Mouse (Mus musculus) ovary, postnatal 10 days (tissue): ENCODE results near the gene Gpr173.
A peak's percentile ranks its signal among the peaks of the same experiment; 100 is the strongest.
"Not testable (repeated sequence)": the region's sequence is repeated elsewhere in the genome, so short reads cannot be mapped to it uniquely, and the experiment has no call there.

Experiments used
- DNase-seq: peaks from one replicate; pipeline ENCODE4 v3.0.0; 2022; ENCODE audit warnings: low spot score

Gene Gpr173

DNA sequence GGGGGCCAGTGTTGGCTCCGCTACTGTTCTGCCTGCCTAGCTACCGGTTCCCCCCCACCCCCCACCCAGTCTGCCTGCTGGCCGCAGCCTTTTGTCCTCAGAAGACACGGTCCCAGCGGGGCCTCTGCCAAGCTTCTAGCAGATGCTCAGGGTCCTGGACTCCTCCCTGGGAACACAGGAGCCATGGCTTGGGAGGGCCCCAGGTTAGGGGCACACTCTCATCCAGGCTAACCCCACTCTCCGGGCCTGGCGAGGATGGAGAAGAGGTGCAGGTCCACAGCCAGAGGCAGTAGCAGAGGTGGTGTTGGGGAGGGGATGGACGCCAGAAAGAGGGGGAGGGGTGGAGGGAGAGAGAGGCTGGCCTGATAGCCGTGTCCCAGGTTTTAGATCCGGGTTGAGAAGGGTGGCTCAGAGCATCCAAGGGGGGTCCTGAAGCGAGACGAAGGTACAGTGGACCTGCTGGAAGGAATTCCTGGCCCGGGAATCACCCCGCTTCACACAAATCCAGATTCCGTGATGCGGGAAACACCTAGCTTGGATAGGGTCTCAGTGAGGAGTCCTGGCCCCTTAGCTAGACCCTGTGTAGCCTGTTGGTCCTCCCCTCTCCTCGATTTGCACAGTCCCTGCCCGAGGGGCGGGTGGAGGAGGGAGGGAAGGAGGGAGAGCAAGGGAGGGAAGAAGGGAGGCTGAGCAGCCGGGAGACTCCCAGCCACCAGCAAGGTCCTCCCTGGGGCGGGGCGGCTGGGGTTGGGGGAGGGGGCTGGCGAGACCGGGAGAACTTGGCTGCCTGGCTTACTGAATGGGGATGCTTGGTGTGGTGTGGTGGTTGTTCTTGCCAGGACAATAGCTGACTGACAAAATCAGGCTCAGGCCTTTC, at the start of gene Gpr173:
Gpr173 (minus strand) TSS at position 308 of the 877 bp plus-strand sequence.
- peak; percentile 24 for DNase-seq

DNA sequence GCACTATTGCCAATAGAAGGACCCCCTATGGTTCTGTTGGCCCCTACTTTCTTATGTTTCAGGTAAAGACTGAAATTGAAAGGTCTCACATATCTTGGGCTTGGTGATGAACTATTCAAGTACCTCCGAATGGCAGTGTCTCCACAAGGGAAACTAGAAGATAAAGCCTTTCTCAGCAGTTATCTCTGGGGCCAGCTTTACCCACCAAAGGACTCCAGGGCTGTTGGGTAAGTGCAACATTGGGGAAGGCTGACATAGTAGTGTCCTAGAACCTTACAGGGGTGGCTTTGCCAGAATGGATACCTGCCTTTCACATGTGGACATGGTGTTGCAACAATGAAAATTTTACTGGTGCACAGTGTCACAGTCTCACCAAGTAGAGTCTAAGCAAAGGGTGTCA, 34.7 kb upstream of the Gpr173 start:
- no peak for DNase-seq

DNA sequence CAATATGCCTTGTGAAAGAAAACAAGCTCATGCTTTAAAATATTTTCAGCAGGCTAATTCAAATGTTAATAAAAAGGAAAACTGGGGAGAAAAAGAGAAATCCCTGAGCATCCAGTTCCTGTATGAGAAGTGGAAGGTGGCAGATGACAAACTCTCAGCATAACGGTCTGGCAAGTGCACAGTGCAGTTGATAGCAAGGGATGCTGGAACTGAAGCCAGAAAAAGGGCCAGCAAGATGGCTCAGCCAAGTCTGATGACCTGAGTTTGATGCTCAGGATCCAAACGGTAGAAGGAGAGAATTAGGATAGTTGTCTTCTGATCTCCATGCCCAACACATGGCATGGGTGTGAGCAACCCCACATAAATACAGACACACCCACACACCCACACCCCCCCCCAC, 31.6 kb upstream of the Gpr173 start:
- no peak for DNase-seq

DNA sequence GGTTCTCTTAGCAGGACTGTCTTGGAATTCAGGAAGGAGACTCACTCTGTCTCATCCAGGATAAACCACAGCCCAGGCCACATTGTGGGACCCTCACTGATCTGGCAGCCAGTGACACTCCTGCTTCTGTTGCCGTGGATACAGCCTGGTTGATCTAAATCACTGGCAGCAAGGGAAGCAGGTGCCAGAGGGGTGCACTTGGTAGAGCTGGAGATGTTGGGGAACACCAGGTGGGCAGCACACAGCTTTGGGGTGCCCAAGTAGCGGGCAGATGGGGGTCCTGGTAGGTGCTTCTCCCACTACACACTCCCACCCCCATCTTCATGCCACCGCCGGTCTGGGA, 479 bp downstream of the Gpr173 start:
- no peak for DNase-seq

DNA sequence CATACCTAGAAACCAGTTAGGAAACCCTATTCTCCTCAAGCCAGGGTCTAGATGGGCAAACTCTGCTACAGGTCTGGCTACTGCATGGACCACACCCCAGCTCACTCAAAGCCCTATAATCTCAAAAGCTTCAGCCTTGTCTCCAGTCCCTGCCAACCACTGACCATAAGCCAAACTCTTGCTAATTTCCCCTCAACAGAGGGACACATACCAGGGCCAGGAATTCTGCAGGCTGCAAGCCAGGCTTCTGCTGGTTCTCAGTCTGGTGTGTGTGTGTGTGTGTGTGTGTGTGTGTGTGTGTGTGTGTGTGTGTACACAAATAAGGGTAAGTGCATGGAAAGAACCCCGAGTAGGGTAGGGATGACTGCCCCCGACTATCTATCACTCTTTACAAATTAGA, 2.1 kb downstream of the Gpr173 start:
- DNase-seq: no peak

DNA sequence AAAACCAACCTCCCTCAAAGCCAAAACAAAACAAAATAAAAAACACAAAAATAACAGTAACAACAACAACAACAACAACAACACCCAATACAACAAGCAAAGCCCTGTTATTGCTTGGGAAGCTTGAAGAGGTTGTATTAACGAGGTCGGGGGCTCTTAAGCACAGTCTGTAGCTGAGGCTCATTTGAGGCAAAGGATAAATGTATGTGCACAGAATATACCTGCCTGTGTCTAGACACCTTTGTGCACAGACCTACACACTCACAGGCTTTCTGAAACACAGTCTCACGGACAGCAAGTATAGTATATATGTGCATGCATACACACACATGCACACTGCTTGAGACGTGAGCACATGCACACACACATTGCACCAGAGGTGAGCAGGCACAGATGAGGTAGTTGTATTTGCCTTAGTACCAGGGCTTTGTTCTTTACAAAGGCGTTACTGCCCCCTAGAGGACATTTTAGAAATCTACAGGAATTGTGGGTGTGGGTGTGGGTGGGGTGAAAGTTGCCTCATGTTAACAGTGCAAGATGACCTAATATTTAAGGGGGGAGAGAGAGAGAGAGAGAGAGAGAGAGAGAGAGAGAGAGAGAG, 15.9 kb downstream of the Gpr173 start:
- DNase-seq: no peak

DNA sequence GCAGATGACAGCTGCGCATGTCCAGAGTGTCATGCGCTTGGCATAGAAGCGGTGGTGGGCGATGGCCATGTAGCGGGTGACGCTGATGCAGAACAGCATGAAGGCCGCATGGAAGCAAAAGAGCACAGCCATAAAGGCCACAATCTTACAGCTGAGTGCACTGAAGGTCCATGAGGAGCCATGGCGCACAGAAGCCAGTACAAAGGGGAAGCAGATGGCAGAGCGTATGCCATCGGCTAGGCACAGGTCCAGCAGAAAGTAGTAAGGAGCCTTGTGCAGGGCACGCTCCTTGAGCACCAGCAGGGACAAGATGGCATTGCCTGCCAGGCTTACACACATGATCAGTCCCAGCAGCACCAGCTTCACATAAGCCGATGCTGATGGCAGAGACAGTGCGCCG, 21.5 kb downstream of the Gpr173 start:
- no peak for DNase-seq

DNA sequence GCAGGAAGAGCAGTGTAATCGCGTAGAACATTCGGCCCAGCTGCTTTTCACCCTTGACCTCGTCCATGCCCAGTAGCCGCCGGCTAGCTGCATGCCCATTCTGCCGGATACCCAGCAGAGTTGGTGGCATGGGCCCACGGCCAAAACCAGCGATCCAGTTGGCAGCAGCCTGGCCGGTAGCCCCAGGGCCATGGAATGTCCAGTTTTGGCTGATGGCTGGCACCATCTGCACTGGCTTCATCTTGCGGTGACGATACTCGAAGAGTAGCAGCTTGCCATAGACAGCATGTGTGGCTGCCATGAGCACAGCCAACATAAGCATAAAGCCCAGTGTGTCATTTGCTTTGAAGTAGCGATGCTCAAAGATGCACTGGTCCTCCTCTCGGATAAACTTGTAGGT, 21.9 kb downstream of the Gpr173 start:
- DNase-seq: no peak

DNA sequence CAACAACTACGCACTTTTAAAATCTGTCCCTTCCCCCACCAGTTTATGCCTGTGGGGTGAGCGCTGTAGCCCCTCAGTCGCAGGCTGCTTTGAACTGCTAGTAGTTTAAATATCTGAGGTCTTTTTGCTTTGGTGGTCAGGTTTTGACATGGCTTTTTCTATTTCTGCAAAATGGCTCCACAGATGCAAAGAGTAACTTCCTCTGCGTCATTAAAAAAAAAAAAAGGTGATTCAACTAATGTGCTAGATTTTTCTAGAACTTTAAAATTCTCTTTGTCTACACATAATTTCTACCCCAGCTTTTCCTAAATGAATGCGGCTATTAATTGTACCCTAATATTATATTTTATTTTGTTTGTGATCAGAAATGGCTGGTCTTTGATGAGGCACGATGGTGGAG, 25.6 kb downstream of the Gpr173 start:
- DNase-seq: no peak

DNA sequence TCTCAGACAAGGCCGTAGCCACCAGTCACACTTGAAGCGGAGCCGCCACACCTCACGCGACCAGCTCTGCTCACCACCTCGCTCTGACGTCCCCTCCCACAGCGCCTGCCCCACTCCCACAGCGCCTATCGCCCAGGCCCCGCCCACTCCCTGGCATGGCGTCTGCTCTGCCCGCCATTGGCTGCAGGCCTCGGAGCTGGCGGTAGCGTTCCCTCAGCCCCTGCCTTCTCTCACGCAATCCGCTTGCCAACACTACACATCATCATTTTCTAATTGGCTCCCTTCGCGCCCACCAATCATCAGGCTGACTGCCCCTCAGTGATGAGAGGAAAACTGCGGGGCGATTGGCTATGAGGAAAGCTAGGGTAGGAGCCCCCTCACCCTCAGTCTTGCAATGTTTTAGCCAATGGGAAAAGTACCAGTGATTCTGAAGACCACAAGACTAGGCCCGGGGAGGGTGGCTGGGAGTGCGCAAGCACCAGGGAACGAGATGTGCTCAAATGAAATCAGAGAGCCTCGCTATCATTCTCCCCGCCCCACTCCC, 26.1 kb downstream of the Gpr173 start, which contains the start of gene Tspyl2:
Tspyl2 (minus strand) TSS at position 68 of the 544 bp plus-strand sequence.
- DNase-seq: peak; percentile 63

DNA sequence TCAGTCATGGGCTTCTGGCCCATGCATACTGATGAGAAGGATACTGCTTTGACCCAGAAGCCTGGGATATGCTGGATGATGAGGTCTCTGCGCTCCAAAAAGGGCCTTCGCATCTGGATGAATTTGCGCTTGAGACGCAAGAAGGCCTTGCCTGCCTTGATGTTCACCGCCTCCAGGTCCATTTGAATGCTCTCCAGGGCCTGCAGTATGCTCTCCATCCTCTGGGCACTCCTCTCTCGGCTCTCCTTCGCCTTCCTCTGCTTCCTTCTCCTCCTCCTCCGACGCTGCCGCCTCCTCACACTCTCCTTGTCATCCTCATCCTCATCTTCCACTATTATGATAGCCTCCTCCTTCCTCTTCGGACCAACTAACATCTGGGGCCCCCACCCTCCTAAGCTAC, 27.0 kb downstream of the Gpr173 start:
- DNase-seq: no peak

DNA sequence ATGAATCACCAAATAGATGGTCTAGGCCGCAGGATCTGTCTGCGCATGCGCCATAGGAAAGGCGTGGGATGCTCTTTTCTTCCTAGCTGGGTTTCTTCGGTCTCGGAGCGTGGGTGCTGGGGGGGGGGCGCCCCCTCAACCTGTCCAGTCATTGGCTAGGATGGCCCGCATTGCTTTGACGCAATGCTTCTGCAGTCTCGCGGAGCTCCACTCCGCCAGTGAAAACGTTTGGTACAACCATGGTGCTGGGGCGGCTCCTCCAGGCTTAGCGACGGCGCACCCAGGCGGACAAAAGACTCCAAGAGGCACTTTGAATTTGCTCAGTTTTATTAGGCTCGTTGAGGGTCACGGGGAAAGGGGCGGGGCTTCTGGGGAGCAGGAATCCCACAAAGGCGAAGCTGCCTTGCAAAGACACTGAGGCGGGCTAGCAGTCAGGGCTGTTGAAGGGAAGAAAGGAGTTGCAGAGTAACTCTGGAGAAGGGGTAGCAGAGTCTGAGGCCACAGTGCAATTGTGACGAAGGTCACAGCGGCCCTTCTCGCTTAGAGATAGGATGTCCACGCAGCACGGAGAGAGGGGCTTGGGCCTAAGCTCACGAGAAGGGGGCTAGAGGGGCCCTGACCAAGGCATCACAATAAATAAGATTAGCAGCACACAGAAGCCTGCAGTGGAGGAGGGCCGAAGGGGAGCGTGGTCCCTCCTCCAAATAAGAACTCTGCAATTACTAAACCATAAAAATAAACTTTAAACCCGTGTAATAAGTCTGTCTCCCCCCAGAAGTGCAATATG, 31.8 kb downstream of the Gpr173 start:
- peak; percentile 60 for DNase-seq

DNA sequence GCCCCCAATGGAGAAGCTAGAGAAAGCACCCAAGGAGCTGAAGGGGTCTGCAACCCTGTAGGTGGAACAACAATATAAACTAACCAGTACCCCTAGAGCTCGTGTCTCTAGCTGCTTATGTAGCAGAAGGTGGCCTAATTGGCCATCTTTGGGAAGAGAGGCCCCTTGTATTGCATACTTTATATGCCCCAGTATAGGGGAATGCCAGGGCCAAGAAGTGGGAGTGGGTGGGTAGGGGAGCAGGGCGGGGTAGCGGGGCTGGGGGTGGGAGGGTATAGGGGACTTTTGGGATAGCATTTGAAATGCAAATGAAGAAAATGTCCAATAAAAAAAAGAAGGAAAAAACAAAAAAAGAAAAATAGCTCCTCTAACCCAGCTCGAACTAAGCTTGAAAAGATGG, 32.4 kb downstream of the Gpr173 start:
- not testable (repeated sequence) for DNase-seq

DNA sequence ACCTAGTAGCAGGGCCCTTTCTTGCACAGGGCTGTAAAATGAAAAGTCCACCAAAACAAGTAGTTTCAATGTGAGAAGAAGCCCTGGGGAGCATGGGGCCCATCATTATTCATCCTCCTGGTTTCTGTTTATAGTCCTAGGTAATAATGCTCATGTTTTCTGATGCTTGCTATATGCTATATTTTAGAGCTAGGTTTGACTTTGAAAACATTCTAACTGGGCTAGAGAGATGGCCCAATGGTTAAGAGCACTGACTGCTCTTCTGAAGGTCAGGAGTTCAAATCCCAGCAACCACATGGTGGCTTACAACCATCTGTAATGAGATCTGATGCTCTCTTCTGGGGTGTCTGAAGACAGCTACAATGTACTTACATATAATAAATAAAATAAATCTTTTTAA, 39.1 kb downstream of the Gpr173 start:
- not testable (repeated sequence) for DNase-seq

DNA sequence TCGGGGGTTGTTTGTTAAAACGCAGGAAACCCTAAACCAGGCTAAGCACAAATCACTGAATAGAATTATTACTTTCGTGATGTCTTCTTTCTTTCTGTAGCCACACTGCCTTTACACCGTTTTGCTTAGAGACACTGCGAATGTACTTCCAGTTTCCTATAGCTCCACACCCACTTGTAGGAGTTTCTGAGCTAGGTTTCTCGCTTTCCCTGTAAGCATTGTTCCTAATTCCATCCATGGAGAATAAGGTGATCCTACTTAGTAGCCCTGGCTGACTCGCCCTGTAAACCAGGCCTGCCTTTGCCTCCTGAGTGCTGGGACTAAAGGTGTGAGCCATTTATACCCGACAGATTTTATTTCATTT, 40.8 kb downstream of the Gpr173 start:
- DNase-seq: no peak

DNA sequence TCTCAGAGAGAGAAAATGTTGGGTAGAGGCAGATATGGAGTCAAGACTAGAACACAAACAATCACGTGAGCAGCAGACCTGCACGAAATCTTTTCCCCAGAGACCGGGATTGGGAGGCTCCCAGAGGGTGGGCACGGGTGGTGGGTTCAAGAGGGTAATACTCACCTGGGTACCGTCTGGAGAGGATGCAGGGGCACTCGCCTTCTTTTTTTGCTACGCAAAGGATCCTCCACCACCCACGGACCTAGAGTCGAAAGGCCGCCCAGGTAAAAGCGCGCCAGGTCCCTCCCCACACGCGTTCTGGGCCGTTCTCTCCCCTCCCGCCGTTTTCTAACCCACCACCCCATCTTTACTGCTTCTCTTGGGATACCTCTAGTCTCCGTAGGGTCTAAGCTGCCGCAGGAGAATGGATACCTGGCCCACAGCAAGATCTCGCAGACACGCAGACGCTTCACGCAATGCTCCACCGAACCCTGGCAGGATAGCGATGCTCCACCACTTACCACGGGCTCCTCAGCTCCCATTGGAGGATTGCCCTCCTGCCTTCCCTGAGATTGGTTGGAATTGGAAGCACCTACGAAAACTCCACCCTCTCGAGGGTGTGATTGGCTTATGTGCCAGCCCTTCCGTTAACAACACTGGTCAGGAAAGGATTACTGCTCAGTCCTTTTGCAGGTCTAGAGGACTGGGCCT, 41.4 kb downstream of the Gpr173 start, which contains the start of gene Kantr:
Kantr (minus strand) TSS at position 500 of the 693 bp plus-strand sequence.
- no peak for DNase-seq

DNA sequence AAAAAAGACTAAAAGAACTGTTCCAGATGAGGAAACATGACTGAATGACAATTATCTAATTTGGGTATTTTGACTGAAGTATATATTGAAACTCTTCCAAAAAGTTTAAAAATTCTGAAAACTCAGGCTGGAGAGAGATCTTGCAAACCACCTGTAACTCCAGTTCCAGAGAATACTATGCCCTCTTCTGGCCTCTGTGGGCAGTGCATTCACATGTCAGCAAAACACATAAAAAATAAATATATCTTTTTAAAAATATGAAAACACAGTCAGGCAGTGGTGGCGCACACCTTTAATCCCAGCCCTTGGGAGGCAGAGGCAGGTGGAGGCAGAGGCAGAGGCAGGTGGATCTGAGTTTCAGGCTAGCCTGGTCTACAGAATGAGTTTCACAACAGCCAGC, 44.9 kb downstream of the Gpr173 start:
- no peak for DNase-seq

DNA sequence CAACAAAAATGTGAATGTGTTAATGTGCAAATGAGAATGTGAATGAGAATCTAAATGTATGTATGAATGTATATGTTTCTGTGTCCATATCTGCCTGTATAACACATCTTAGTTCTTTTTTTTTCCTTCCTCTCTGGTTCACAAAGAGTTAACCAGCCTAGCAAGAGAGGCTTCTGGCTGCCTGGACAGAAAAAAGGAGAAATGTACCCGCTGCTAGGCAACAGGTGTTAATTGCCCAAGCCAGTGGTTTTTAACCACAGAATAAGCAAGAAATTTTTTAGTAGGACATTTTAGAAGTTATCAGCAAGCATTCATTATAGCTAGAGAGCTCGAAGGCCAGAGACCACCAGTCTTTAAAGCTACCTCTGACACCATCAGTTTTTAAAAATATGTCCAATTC, 45.7 kb downstream of the Gpr173 start:
- DNase-seq: no peak

DNA sequence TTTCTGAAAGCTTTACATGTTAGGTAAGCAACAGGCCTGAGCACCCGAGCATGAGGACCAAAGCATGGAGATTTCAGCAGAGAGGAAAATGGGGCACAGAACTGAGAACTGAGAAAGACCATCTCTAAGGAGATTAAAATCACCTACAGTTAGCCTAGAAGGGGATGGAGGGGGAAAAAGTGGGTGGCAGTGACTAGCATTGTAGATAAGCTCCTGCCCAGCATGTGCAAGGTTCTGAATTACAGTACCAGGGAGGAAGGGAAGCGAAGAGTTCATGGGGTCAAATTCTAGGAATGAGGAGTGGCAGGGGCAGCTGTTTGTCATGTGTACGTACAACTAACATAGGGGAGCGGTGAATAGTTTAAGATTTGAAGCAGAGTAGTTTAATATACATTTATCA, 48.0 kb downstream of the Gpr173 start:
- no peak for DNase-seq

DNA sequence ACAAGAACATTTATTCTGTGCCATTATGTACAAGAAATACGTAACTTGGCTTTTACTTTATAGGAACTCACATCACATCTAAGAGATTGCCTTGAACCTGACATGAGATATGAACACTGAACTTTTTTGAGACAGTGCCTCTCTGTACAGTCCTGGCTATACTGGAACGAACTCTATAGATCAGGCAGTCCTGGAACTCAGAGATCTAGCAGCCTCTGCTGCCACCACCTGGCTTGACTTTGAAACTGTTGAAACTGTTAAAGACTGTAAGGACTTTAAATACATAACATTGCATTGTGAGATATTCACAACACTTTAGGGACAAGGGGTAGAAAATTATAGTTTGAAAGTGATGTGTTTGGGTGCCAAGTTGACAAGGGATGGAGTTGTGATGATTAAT, 60.6 kb downstream of the Gpr173 start:
- DNase-seq: no peak

DNA sequence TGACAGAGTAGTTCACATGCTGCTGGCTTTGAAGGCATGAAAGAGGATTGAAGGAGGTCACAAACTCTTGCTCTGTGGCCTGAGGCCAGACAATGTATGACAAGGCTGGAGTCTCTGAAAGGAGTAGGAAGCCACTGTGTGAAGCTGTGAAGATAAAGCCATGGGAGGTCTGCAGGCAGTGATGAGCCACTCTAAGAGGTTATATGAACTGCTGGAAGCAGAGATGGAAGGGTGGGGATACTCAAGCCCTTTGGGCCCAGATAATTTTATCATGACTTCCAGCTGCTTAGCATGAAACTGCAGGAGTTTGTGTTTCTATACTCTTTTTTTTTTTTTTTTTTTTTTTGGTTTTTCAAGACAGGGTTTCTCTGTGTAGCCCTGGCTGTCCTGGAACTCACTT, 61.1 kb downstream of the Gpr173 start:
- DNase-seq: no peak

DNA sequence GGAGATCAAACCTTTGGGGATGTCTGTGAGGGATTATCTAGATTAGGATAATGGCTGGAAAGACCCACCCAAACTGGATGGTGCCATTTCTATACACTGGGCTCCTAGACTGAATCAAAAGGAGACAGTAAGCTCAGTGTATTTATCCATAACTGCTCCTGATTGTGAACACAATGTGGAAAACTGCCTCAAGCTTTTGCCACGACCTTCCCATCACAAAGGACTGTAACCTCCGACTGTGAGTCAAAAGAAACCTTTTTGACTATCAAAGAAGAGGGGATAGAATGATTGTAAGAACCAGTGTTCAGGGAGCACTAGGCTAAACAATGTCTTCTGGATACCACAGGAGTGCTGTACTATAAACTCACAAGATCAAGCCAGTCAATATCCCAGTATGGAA, 62.3 kb downstream of the Gpr173 start:
- DNase-seq: no peak
